Mouse (Mus musculus): ENCODE results near the gene Gm20696.

Gm20696 gene

GRCm38 (mm10) chr6:99319415-99320405 lies 346.9 kb downstream of the Gm20696 start:
- DNase-seq, result no peak

GRCm38 (mm10) chr6:99314746-99315145 lies 351.9 kb downstream of the Gm20696 start:
- DNase-seq, result no peak

GRCm38 (mm10) chr6:99310529-99310928 lies 356.1 kb downstream of the Gm20696 start:
- DNase-seq, result no peak

GRCm38 (mm10) chr6:99310171-99310500 lies 356.5 kb downstream of the Gm20696 start:
- DNase-seq, result no peak

GRCm38 (mm10) chr6:99309466-99310170 lies 357.0 kb downstream of the Gm20696 start:
- no peak for DNase-seq

- no peak for DNase-seq
These were observed 360.8 kb downstream of the Gm20696 start for GRCm38 (mm10) chr6:99305751-99306150.

- DNase-seq, result no peak
These were observed 361.4 kb downstream of the Gm20696 start for GRCm38 (mm10) chr6:99305236-99305635.

- no peak for DNase-seq
These were observed 363.7 kb downstream of the Gm20696 start for GRCm38 (mm10) chr6:99302662-99303435.

- DNase-seq, result no peak
These were observed 364.7 kb downstream of the Gm20696 start for GRCm38 (mm10) chr6:99301923-99302322.

GRCm38 (mm10) chr6:99300235-99300634 lies 366.4 kb downstream of the Gm20696 start:
- no peak for DNase-seq

GRCm38 (mm10) chr6:99299196-99299595 lies 367.4 kb downstream of the Gm20696 start:
- no peak for DNase-seq

- DNase-seq, result no peak
These were observed 369.1 kb downstream of the Gm20696 start for GRCm38 (mm10) chr6:99297535-99297934.

GRCm38 (mm10) chr6:99295495-99295894 lies 371.1 kb downstream of the Gm20696 start:
- no peak for DNase-seq

GRCm38 (mm10) chr6:99289220-99289619 lies 377.4 kb downstream of the Gm20696 start:
- DNase-seq, result no peak

- DNase-seq, result no peak
These were observed 381.6 kb downstream of the Gm20696 start for GRCm38 (mm10) chr6:99285026-99285425.

GRCm38 (mm10) chr6:99284019-99284418 lies 382.6 kb downstream of the Gm20696 start:
- DNase-seq, result no peak

GRCm38 (mm10) chr6:99282866-99283657 lies 383.5 kb downstream of the Gm20696 start:
- no peak for DNase-seq

GRCm38 (mm10) chr6:99281433-99281832 lies 385.2 kb downstream of the Gm20696 start:
- DNase-seq, result no peak

- no peak for DNase-seq
These were observed 386.0 kb downstream of the Gm20696 start for GRCm38 (mm10) chr6:99280619-99281018.

- no peak for DNase-seq
These were observed 389.3 kb downstream of the Gm20696 start for GRCm38 (mm10) chr6:99277251-99277650.

- no peak for DNase-seq
These were observed 390.3 kb downstream of the Gm20696 start for GRCm38 (mm10) chr6:99276297-99276653.
